Mouse (Mus musculus): ENCODE measurements around the gene Derl2. TPM values are rescaled to one million over a fixed set of nuclear protein-coding genes. Genes with fewer than 3 reads are reported as not detected.

Derl2 gene
- polyA plus RNA-seq (2017; shearing (Covaris generic)) = 101 TPM

DNA sequence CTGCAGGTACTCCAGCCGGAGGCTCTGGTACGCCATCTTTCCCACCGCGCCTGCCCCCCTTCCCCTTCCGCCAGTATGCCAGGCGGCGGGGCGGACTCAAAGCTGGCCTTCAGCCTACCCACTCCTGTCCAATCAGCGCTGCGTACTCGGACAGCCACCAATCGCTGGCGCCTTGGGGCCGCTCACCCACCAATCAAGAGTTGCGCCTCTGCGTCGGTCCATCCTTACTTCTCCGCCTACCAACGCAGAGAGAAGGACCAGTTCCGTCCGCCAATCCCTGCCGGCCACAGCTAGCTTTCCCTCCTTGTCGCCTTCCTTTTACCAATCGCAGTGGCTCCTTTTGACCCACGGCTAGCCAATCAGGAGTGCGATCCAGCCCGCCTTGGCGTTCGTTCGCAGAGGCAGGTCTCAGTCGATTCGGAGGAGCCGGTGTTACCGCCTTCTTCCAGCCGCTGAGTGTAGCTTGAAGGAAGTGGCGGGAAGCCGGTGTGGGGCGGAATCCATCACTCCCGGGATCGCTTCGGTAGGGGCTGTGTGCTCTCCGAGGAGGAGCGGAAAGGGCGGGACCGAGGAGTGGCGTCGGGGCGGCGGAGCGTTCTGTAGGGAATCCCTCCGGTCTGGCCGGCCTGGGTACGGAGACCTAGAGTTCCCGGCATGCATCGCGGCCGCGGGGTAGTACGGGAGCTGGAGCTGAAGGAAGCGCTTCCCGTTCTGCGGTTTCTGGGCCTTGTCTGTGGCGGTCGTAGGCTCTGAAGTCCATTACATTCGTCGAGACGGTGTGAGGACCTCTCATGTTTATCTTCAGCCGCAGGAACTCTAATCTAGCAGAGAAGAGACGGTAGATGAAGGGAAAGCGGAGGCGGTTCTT, at the start of gene Derl2, which contains the start of gene Mis12:
TSS of gene Derl2 (minus strand) at position 641 of the 868 bp plus-strand sequence.
TSS of gene Mis12 (plus strand) at position 411 of the 868 bp plus-strand sequence.

DNA sequence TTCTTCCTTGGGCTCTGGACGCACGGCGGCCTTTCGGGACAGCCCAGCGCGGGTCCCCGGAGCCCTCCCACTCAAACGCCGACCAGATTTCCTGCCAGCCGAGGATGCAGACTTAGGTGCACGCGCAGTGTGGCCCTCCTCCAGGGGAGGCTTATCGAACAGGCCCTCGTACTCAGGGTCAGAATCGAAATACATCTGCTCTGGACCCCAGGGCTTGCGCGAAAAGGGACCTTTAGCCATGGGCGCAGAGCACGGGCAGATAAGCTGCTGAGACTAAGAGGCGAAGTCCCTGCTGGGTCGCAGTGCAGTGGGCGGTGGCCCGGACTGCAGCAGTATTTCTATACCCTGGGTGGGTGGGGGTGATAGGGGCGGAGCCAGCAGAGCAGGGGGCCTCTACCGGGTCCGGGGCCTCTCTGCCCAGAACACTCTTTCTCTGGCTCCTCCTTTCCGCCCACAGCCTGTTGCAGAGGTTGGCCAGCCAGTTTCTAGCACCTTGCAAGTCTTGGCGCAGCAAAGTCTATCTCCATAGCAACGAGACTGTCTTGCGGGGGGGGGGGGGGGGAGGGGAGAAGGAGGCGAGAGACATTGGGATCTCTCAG, 13.6 kb upstream of the Derl2 start, which contains the start of gene 6330403K07Rik:
TSS of gene 6330403K07Rik (minus strand) at position 351 of the 599 bp plus-strand sequence.

DNA sequence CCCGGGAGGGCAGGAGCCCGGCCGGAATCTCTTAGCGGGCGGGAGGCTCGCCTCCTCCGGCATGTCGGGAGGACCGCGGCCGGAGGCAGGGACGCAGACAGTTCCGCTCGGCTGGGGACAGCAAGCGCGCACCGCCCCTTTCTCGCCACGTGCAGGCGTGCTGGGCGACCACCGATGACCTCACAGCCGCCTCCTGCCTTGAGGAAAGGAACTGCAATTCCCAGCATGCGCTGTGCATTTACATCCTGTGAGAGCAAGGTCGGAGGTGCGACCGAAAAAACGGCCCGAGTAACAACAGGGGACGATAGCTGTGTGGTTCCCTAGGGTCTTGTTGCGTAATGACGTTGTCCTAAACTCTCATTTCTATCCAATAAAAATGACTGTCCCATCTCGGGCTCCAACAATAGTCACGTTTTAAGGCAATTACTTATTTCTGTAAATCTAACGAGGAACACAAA, 15.3 kb downstream of the Derl2 start, which contains the start of gene Dhx33:
TSS of gene Dhx33 (minus strand) at position 122 of the 458 bp plus-strand sequence.

DNA sequence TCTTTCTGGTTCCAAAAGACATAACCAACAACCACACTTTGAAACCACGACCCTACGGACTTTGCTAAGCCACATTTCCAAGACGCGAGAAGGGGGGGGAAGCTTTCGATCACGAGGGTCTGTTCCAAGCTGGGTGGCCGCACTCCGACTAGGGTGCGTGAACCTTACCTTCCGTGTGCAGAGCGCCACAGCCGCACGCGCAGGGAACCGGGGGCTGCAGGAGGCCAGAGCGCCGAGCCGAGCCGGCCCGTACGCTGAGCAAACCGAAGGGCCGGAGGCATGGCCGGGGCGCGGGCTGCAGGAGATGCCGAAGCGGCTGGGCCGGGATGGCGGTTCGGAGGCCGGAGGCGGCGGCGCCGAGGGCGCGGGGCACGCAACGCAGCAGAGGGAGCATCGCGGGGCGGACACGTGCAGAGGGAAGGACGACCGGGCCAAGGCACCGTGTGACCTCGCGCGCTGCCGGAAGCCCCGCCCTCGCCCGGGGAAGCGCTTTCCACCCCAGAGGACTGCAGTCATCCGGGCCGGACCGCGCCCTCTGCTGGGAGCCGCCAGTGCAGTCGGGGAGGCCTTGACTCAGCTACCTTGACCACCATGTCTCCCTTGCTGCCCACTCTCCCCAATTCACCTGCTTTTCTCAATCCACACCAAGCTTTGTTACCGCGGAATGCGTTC, 36.9 kb downstream of the Derl2 start, which contains the start of gene C1qbp:
TSS of gene C1qbp (minus strand) at position 470 of the 672 bp plus-strand sequence.

DNA sequence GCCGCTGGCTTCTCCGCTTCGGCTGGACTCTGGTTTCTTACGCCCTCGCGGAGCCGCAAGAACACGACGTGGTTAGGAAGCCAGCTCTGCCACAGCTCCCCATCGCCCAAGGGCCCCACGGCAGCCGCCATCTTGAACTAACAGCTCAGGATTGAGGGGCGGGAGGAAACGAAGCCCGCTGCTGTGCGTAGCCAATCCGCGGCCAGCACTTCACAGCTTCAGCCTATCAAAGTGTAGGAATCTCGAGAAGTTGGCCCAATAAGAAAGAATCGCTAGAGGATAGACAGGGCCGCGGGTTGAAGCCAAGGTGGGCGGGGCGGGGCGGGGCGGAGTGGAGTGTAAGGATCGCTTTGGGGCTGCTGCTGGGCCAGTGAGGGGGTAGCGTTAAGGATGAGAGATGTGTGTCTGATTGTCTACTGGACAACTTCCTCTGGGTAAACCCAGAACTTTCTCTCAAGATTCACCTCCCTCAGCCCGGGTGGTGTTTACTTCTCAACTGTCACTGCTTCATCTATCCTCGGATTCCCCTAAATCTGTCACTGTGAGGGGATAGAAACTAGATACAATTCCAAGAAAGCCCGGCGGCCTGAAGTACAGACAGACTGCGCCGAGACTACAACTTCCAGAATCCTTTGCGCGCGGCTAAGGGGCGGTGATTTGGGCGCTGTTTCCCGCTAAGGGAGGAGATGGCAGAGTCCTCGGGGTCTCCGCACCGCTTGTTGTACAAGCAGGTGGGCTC, 49.7 kb downstream of the Derl2 start, which contains the start of the genes Nup88 and Rpain:
TSS of gene Nup88 (minus strand) at position 153 of the 739 bp plus-strand sequence.
TSS of gene Rpain (plus strand) at position 393 of the 739 bp plus-strand sequence.

Other genes with a start within 250 kb of the Derl2 start
- 0.60 TPM for gene Scimp, start 207.3 kb downstream of the Derl2 start, polyA plus RNA-seq (2017; shearing (Covaris generic))
- gene Rabep1, start 175.1 kb downstream of the Derl2 start, polyA plus RNA-seq (2017; shearing (Covaris generic)) = 12.2 TPM
- 109 TPM for gene Nup88, start 49.9 kb downstream of the Derl2 start, polyA plus RNA-seq (2017; shearing (Covaris generic))
- 103 TPM for gene Rpain, start 49.6 kb downstream of the Derl2 start, polyA plus RNA-seq (2017; shearing (Covaris generic))
- 20.3 TPM for gene C1qbp, start 36.8 kb downstream of the Derl2 start, polyA plus RNA-seq (2017; shearing (Covaris generic))
- 16.1 TPM for gene Dhx33, start 15.4 kb downstream of the Derl2 start, polyA plus RNA-seq (2017; shearing (Covaris generic))
- 44.8 TPM for gene Mis12, start 230 bp downstream of the Derl2 start, polyA plus RNA-seq (2017; shearing (Covaris generic))
- gene 6330403K07Rik, start 13.7 kb upstream of the Derl2 start, polyA plus RNA-seq (2017; shearing (Covaris generic)) = 20.0 TPM
- gene Nlrp1a, start 124.9 kb upstream of the Derl2 start, polyA plus RNA-seq (2017; shearing (Covaris generic)) = 0.93 TPM
- 3.9 TPM for gene Nlrp1b, start 210.9 kb upstream of the Derl2 start, polyA plus RNA-seq (2017; shearing (Covaris generic))

Measured in activated CD4-positive, CD25-positive, alpha-beta regulatory T cell, adult 9 weeks (primary cell).